ENCODE assay signal across 19 mouse cellular contexts in genomic region chr8:117066955-117067354, GRCm38 (mm10). TPM values are rescaled to one million over a fixed set of nuclear protein-coding genes. Genes with fewer than 3 reads are reported as not detected.
A peak's percentile ranks its signal among the peaks of the same experiment; 100 is the strongest.
DNase-seq lines count a peak whose midpoint lies in the region; ATAC-seq and TF ChIP-seq lines count a peak whose summit lies in the region.
"Had no signal": no experiment of that assay in that cellular context is flagged by ENCODE, and none has a peak within 500 bp of the region (broad histone marks: within the 10 kb centered on the region; RNA-seq: fewer than 3 reads in every experiment).

No protein-coding gene starts in this region.

- H3K27ac ChIP-seq in bone marrow macrophage, adult 2 months (ENCODE audit: insufficient read depth, low read depth, low read length) = peak overlapping the region; percentile 41
- no peak overlapping the region for H3K27ac ChIP-seq in embryonic facial prominence, embryonic 10.5 days (replicated peaks)
- H3K27ac ChIP-seq in hindbrain, embryonic 14.5 days = no peak overlapping the region
- H3K27ac ChIP-seq: forebrain, embryonic 13.5 days had no signal

- H3K4me3 ChIP-seq in bone marrow macrophage, adult 2 months (ENCODE audit: insufficient read depth, low read length) = no peak overlapping the region
- no peak overlapping the region for H3K4me3 ChIP-seq in embryonic facial prominence, embryonic 10.5 days
- no peak overlapping the region for H3K4me3 ChIP-seq in hindbrain, embryonic 14.5 days (replicated peaks; ENCODE audit: low read length)
- H3K4me3 ChIP-seq: forebrain, embryonic 13.5 days; heart, embryonic 12.5 days had no signal

- ATAC-seq in hematopoietic stem cell, adult 5-6 weeks (replicated peaks in 1 of 2; ENCODE audit: insufficient read depth in 1 of 2, low FRiP score in 2 of 2, low TSS enrichment in 1 of 2, low read depth in 1 of 2, poor library complexity in 2 of 2, severe bottlenecking in 2 of 2) = peak; percentile 82 to 90
- ATAC-seq in megakaryocyte progenitor cell, adult 5-6 weeks (replicated peaks; ENCODE audit: poor library complexity) = peak; percentile 70
- no peak for ATAC-seq in hindbrain, embryonic 14.5 days (ENCODE audit: low FRiP score)
- ATAC-seq: forebrain, embryonic 13.5 days; hindbrain, embryonic 16.5 days; inflammation-experienced regulatory T-cells, adult 6 months had no signal

- peaks cover 29% of the 10 kb centered on the region for H3K4me1 ChIP-seq in bone marrow macrophage, adult 2 months (ENCODE audit: control insufficient read depth, insufficient read depth, low read length)
- no peaks in the 10 kb centered on the region for H3K4me1 ChIP-seq in embryonic facial prominence, embryonic 10.5 days
- H3K4me1 ChIP-seq in hindbrain, embryonic 14.5 days (replicated peaks; ENCODE audit: control insufficient read depth, insufficient read depth, low read length) = no peaks in the 10 kb centered on the region
- H3K4me1 ChIP-seq: forebrain, embryonic 13.5 days; heart, embryonic 12.5 days had no signal

- peaks cover 5% of the 10 kb centered on the region for H3K9me3 ChIP-seq in embryonic facial prominence, embryonic 10.5 days
- H3K9me3 ChIP-seq in hindbrain, embryonic 14.5 days (ENCODE audit: control insufficient read depth, low read length) = 0 out of 2 replicates have a peak, but pooled peaks cover 6% of the 10 kb centered on the region

- no peak overlapping the region for H3K4me2 ChIP-seq in hindbrain, embryonic 14.5 days (replicated peaks)
- H3K4me2 ChIP-seq: forebrain, embryonic 13.5 days; heart, embryonic 12.5 days had no signal

- H3K36me3 ChIP-seq in embryonic facial prominence, embryonic 10.5 days (replicated peaks) = no peaks in the 10 kb centered on the region
- H3K36me3 ChIP-seq in hindbrain, embryonic 14.5 days (replicated peaks; ENCODE audit: control insufficient read depth, insufficient read depth) = no peaks in the 10 kb centered on the region
- H3K36me3 ChIP-seq: heart, embryonic 12.5 days had no signal

- TF ChIP-seq CTCF in bone marrow macrophage, adult 2 months (IDR thresholded peaks at IDR 0.05; ENCODE audit: low read depth, low read length) = no peak

- WGBS in embryonic facial prominence, embryonic 10.5 days = 86% methylated on average over 7 of the region's 7 CpGs
- WGBS in hindbrain, embryonic 14.5 days = 89% methylated on average over 7 of the region's 7 CpGs

- DNase-seq in embryonic facial prominence, embryonic 10.5 days (ENCODE audit: low spot score) = no peak
- no peak for DNase-seq in right cerebral cortex, postnatal 25 days
- DNase-seq in hindbrain, embryonic 14.5 days (ENCODE audit: low spot score) = no peak
- DNase-seq: adrenal gland, adult 8-10 months; cerebellum, adult 11-12 months; cerebellum, adult 9-10 months; cerebellum, postnatal 25 days; gastrocnemius, postnatal 10 days had no signal

- no peaks in the 10 kb centered on the region for H3K27me3 ChIP-seq in embryonic facial prominence, embryonic 10.5 days (replicated peaks; ENCODE audit: low read depth, poor library complexity, severe bottlenecking)
- H3K27me3 ChIP-seq in hindbrain, embryonic 14.5 days (ENCODE audit: control insufficient read depth, insufficient read depth, low read length) = no peaks in the 10 kb centered on the region
- H3K27me3 ChIP-seq: forebrain, embryonic 13.5 days had no signal

- TF ChIP-seq POLR2A in bone marrow macrophage, adult 2 months (IDR thresholded peaks at IDR 0.05; ENCODE audit: borderline replicate concordance, low read depth, low read length) = no peak

- H3K9ac ChIP-seq in hindbrain, embryonic 14.5 days = no peak overlapping the region
- H3K9ac ChIP-seq: forebrain, embryonic 13.5 days; heart, embryonic 12.5 days had no signal

RNA-seq across cellular contexts. Expression of gene Pkd1l2, which starts 15.3 kb away (rescaled TPM):
- 0.87 and 1.2 TPM in 2 replicates for polyA plus RNA-seq in bone marrow macrophage, adult 2 months (2012; ENCODE audit: insufficient read depth, insufficient read length, missing spikeins)
- not detected in 2 replicates for total RNA-seq in hematopoietic stem cell, adult 5-6 weeks (2017)
- 0.07 and 0.39 TPM in 2 replicates for total RNA-seq in megakaryocyte progenitor cell, adult 5-6 weeks (2015)
- total RNA-seq in megakaryocyte progenitor cell, adult 5-6 weeks (2017) = 0.17 TPM in 2 replicates
- polyA plus RNA-seq in embryonic facial prominence, embryonic 10.5 days (2016; fragmentation: Nextera tagmentation; extraction: Ambion mirVana) = not detected in 2 replicates
- polyA plus RNA-seq in hindbrain, embryonic 14.5 days (2014; fragmentation: Nextera tagmentation; extraction: Ambion mirVana) = 0.05 and 0.12 TPM in 2 replicates
- total RNA-seq: heart, postnatal 25 days had no signal
- polyA plus RNA-seq: forebrain, embryonic 13.5 days; heart, embryonic 16.5 days; hindbrain, embryonic 11.5 days had no signal

RNA-seq across cellular contexts. Expression of gene Bco1, which starts 28.7 kb away (rescaled TPM):
- polyA plus RNA-seq in bone marrow macrophage, adult 2 months (2012; ENCODE audit: insufficient read depth, insufficient read length, missing spikeins) = not detected in 2 replicates
- 0.13 and 0.40 TPM in 2 replicates for total RNA-seq in hematopoietic stem cell, adult 5-6 weeks (2017)
- 0.61 and 0.62 TPM in 2 replicates for total RNA-seq in megakaryocyte progenitor cell, adult 5-6 weeks (2015)
- total RNA-seq in megakaryocyte progenitor cell, adult 5-6 weeks (2017) = 0.54 and 0.95 TPM in 2 replicates
- polyA plus RNA-seq in embryonic facial prominence, embryonic 10.5 days (2016; fragmentation: Nextera tagmentation; extraction: Ambion mirVana) = 0.22 and 0.33 TPM in 2 replicates
- polyA plus RNA-seq in hindbrain, embryonic 14.5 days (2014; fragmentation: Nextera tagmentation; extraction: Ambion mirVana) = 0.17 and 0.25 TPM in 2 replicates
- total RNA-seq: gastrocnemius, postnatal 10 days; heart, adult 8-10 months; heart, postnatal 25 days had no signal
- polyA plus RNA-seq: forebrain, embryonic 13.5 days; heart, embryonic 16.5 days; inflammation-experienced regulatory T-cells, adult 6 months had no signal
